Mouse (Mus musculus) skeletal muscle tissue, postnatal 0 days (tissue): ENCODE data around the gene Lrrc34. TPM values are rescaled to one million over a fixed set of nuclear protein-coding genes. Genes with fewer than 3 reads are reported as not detected.

Experiments
- polyA plus RNA-seq: library from polyadenylated mRNA; unstranded; fragments of >200 nt; fragmentation: Nextera tagmentation; extraction: Ambion mirVana; gene quantifications from 2 replicates; pipeline ENCODE4 v1.2.1, GENCODE M21; 2015

The Lrrc34 gene
- polyA plus RNA-seq, result 0.11 and 0.22 TPM in 2 replicates

DNA sequence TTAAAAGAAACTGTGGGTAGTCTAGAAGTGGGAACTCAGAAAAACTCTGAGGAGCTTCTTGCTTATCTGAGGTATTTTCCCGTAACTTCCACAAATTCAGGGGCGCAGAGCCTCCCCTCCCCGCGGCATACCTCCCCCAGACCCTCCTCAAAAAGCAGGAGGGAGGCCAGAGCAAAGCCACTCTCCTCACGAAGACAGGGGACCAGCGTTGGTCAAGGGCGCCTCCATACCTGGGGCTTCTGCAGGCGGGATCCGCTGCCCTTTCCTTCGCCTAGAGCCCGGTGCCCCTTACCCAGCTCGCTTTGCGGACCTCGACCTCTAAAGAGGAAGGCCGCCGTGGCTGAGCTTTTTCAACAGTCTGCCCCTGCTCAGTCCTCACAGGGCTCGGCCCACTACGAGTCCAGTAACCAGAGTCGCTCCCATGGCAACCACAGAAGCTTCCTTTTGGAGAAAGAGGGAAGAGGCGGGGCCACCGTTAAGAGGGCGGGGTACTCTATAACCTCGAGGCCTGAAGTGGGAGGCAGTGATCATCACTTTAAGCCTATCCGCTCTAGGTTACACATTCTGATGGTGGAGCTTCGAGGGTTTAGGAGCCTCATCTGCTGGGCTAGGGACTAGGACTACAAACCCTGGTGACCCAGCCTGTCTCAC, at the start of gene Lrrc34:
Lrrc34 (minus strand) TSS at position 430 of the 651 bp plus-strand sequence.

GRCm38 (mm10) chr3:30644207-30644606, 3.5 kb downstream of the Lrrc34 start, which contains the start of gene Lrriq4:
Lrriq4 (plus strand) TSS chr3:30644507.

GRCm38 (mm10) chr3:30602065-30602739, 45.5 kb downstream of the Lrrc34 start, which contains the start of gene Mynn:
Mynn (plus strand) TSS chr3:30602065.

DNA sequence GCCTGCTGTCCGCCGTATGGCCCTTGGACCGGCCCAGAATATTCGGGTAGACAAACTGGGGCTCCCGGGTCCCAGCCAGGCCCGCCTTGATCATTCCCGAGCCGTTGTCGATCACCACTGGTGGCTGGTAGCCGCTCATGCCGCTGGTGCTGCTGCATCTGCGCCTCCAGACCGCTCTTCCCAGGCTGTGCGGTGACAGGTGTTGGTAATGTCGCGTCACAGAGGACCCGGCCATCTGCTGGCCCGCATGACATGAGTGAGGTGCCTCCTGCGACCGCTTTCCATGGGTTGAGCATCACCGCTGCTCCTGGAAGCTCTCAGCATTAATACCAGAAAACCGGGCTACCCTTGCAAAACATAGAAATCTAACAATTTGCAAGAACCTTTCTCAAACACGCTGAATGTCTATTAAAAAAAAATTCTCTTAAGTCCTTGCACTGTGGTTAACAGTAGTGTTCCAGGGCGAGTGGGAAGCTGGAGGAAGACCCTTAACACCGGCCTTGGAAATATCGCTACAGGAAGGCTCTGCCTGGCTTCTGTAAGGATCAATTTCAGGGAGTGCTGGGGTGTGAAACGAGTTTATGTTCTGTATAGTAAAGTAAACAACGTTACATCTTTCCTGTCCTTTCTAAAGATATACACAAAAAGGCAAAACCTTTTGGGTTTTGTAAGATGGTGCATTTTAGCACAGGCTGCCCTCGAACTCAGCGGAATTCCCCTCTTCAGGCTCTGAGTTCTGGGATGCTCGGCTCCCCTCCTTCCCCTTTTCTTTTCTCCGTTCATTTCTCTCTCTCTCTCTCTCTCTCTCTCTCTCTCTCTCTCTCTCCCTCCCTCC, 47.7 kb downstream of the Lrrc34 start, which contains the start of gene Actrt3:
Actrt3 (minus strand) TSS at position 229 of the 835 bp plus-strand sequence.

Other genes starting within 250 kb of the Lrrc34 start
- gene Mecom, start 99.9 kb downstream of the Lrrc34 start, polyA plus RNA-seq, result 3.3 and 4.1 TPM in 2 replicates
- 0.06 TPM in 1 of 2 replicates, not detected in the other for gene Actrt3, start 47.9 kb downstream of the Lrrc34 start, polyA plus RNA-seq
- 15.4 and 16.0 TPM in 2 replicates for gene Mynn, start 45.8 kb downstream of the Lrrc34 start, polyA plus RNA-seq
- not detected in 2 replicates for gene Lrriq4, start 3.4 kb downstream of the Lrrc34 start, polyA plus RNA-seq
- gene Lrrc31, start 52.0 kb upstream of the Lrrc34 start, polyA plus RNA-seq, result not detected in 2 replicates
- gene Samd7, start 98.4 kb upstream of the Lrrc34 start, polyA plus RNA-seq, result 0.96 and 1.0 TPM in 2 replicates
- gene Sec62, start 145.0 kb upstream of the Lrrc34 start, polyA plus RNA-seq, result 116 and 119 TPM in 2 replicates
- gene Gpr160, start 208.1 kb upstream of the Lrrc34 start, polyA plus RNA-seq, result 3.2 and 6.2 TPM in 2 replicates